Mouse (Mus musculus) heart, embryonic 14.5 days (tissue): ENCODE data around the gene Olfr263. TPM values are rescaled to one million over a fixed set of nuclear protein-coding genes. Genes with fewer than 3 reads are reported as not detected.
"Not testable (repeated sequence)": the region's sequence is repeated elsewhere in the genome, so short reads cannot be mapped to it uniquely, and the experiment has no call there.

Experiments
- ATAC-seq: fragments of 200-750 bp; cut with Nextera tagmentation; 2 replicates; pipeline ENCODE4 v1.8.0; 2017; ENCODE audit warnings: low read depth, moderate TSS enrichment; ENCODE audit not compliant: insufficient number of reproducible peaks, insufficient read depth, low FRiP score
- H3K27ac ChIP-seq, 2 experiments: fragments of 200-500 bp in 1 of 2; fragments of 300-500 bp in 1 of 2; sonication (generic) in 1 of 2; replicated peaks in 1 of 2; 2 replicates each; pipeline ENCODE4 v1.5.1; 2012 to 2014; ENCODE audit warnings: low read depth in 2 of 2, low read length in 2 of 2, control low read depth in 1 of 2, mild to moderate bottlenecking in 1 of 2, mixed read lengths in 1 of 2; ENCODE audit not compliant: control insufficient read depth in 1 of 2, insufficient read depth in 1 of 2
- H3K27me3 ChIP-seq: fragments of 300-500 bp; sonication (generic); 2 replicates; pipeline ENCODE4 v1.6.1; 2014; ENCODE audit warnings: mild to moderate bottlenecking, low read length, control low read depth; ENCODE audit not compliant: control insufficient read depth, insufficient read depth
- H3K36me3 ChIP-seq: fragments of 300-500 bp; sonication (generic); 2 replicates; pipeline ENCODE4 v1.6.1; 2014; ENCODE audit warnings: mild to moderate bottlenecking, control low read depth, low read length, mixed read lengths; ENCODE audit not compliant: control insufficient read depth, insufficient read depth
- H3K4me1 ChIP-seq, 2 experiments: fragments of 200-500 bp in 1 of 2; fragments of 300-500 bp in 1 of 2; sonication (generic) in 1 of 2; 2 replicates each; pipeline ENCODE4 v1.6.1; 2012 to 2014; ENCODE audit warnings: low read length in 2 of 2, control low read depth in 1 of 2, mixed read lengths in 1 of 2; ENCODE audit not compliant: control insufficient read depth in 2 of 2, insufficient read depth in 2 of 2
- H3K4me2 ChIP-seq: fragments of 300-500 bp; sonication (generic); 2 replicates; pipeline ENCODE4 v1.6.1; 2014; ENCODE audit warnings: mild to moderate bottlenecking, low read length
- H3K4me3 ChIP-seq, 2 experiments: fragments of 200-500 bp in 1 of 2; fragments of 300-500 bp in 1 of 2; sonication (generic) in 1 of 2; 2 replicates each; pipeline ENCODE4 v1.5.1; 2012 to 2014; ENCODE audit warnings: low read length in 2 of 2, mild to moderate bottlenecking in 2 of 2, control low read depth in 1 of 2, low read depth in 1 of 2, moderate library complexity in 1 of 2; ENCODE audit not compliant: control insufficient read depth in 1 of 2, insufficient read depth in 1 of 2
- H3K9ac ChIP-seq: fragments of 300-500 bp; sonication (generic); 2 replicates; pipeline ENCODE4 v1.6.1; 2014; ENCODE audit warnings: mild to moderate bottlenecking, low read length
- H3K9me3 ChIP-seq: fragments of 300-500 bp; sonication (generic); 2 replicates; pipeline ENCODE4 v1.6.1; 2016; ENCODE audit warnings: low read length, control low read depth; ENCODE audit not compliant: control insufficient read depth
- WGBS: fragments of 180-500 bp; shearing (Covaris S2); extraction: QIAGEN DNeasy Blood & Tissue Kit; methylation state at CpG from one replicate; pipeline ENCODE4 v1.1.7; 2014; 5-methylcytosine and 5-hydroxymethylcytosine counted together
- polyA plus RNA-seq: library from polyadenylated mRNA; unstranded; fragments of >200 nt; fragmentation: Nextera tagmentation; extraction: Ambion mirVana; gene quantifications from 2 replicates; pipeline ENCODE4 v1.2.1, GENCODE M21; 2014

Gene Olfr263
- not detected in 2 replicates for polyA plus RNA-seq

- not testable (repeated sequence) for H3K4me3 ChIP-seq, H3K4me1 ChIP-seq, H3K4me2 ChIP-seq, H3K36me3 ChIP-seq, H3K9me3 ChIP-seq, H3K27me3 ChIP-seq, H3K9ac ChIP-seq, H3K27ac ChIP-seq, ATAC-seq
- 81% methylated on average over 3 of the region's 3 CpGs for WGBS
These were observed at the start of gene Olfr263 for GRCm38 (mm10) chr13:21129339-21129738. Gene Olfr263 (plus strand): TSS chr13:21129639.

- no peak for ATAC-seq
- no peak overlapping the region for H3K4me3 ChIP-seq
- 60% methylated on average over 2 of the region's 2 CpGs for WGBS
- H3K9me3 ChIP-seq, result 0 out of 2 replicates have a peak, but pooled peaks cover 2% of the 10 kb centered on the region
- no peak overlapping the region for H3K27ac ChIP-seq
- no peaks in the 10 kb centered on the region for H3K4me1 ChIP-seq
- no peak overlapping the region for H3K4me2 ChIP-seq
- no peak overlapping the region for H3K9ac ChIP-seq
- no peaks in the 10 kb centered on the region for H3K27me3 ChIP-seq
- no peaks in the 10 kb centered on the region for H3K36me3 ChIP-seq
These were observed 46.8 kb upstream of the Olfr263 start for GRCm38 (mm10) chr13:21082686-21083085.

- H3K36me3 ChIP-seq, result no peaks in the 10 kb centered on the region
- H3K27me3 ChIP-seq, result no peaks in the 10 kb centered on the region
- WGBS, result 62% methylated on average over 3 of the region's 3 CpGs
- H3K4me2 ChIP-seq, result no peak overlapping the region
- H3K9me3 ChIP-seq, result no peaks in the 10 kb centered on the region
- no peak overlapping the region for H3K9ac ChIP-seq
- no peak; the same call in 1 of the 2 replicates for ATAC-seq
- no peak overlapping the region for H3K27ac ChIP-seq
- no peak overlapping the region for H3K4me3 ChIP-seq
- H3K4me1 ChIP-seq, result peaks cover 0 to 2% of the 10 kb centered on the region in 2 experiments; a peak in 1 of 4 replicates
These were observed 19.7 kb upstream of the Olfr263 start for GRCm38 (mm10) chr13:21109759-21110158.

GRCm38 (mm10) chr13:21110441-21110840 is 19.0 kb upstream of the Olfr263 start:
- no peak overlapping the region for H3K4me3 ChIP-seq
- H3K36me3 ChIP-seq, result no peaks in the 10 kb centered on the region
- no peak overlapping the region for H3K4me2 ChIP-seq
- ATAC-seq, result no peak
- no peak overlapping the region for H3K27ac ChIP-seq
- WGBS, result 90% methylated on average over 6 of the region's 6 CpGs
- H3K9me3 ChIP-seq, result no peaks in the 10 kb centered on the region
- no peaks in the 10 kb centered on the region for H3K27me3 ChIP-seq
- H3K9ac ChIP-seq, result no peak overlapping the region
- peaks cover 0 to 2% of the 10 kb centered on the region in 2 experiments; a peak in 1 of 4 replicates for H3K4me1 ChIP-seq

GRCm38 (mm10) chr13:21111183-21111582 is 18.3 kb upstream of the Olfr263 start, which contains the start of gene Olfr1369-ps1:
Gene Olfr1369-ps1 (plus strand): TSS chr13:21111483.
- H3K36me3 ChIP-seq, H3K4me1 ChIP-seq, H3K9ac ChIP-seq, H3K27me3 ChIP-seq, H3K4me2 ChIP-seq, H3K4me3 ChIP-seq, ATAC-seq, H3K9me3 ChIP-seq, H3K27ac ChIP-seq: not testable (repeated sequence)
- WGBS, result 75% methylated on average over 3 of the region's 3 CpGs

- no peak overlapping the region for H3K4me3 ChIP-seq
- no peaks in the 10 kb centered on the region for H3K9me3 ChIP-seq
- no peak for ATAC-seq
- H3K27ac ChIP-seq, result no peak overlapping the region
- no peak overlapping the region for H3K9ac ChIP-seq
- H3K4me1 ChIP-seq, result peaks cover 0 to 2% of the 10 kb centered on the region in 2 experiments; a peak in 1 of 4 replicates
- H3K27me3 ChIP-seq, result no peaks in the 10 kb centered on the region
- H3K4me2 ChIP-seq, result no peak overlapping the region
- no peaks in the 10 kb centered on the region for H3K36me3 ChIP-seq
- 69% methylated on average over 4 of the region's 4 CpGs for WGBS
These were observed 15.3 kb upstream of the Olfr263 start for GRCm38 (mm10) chr13:21114121-21114520.

GRCm38 (mm10) chr13:21142421-21142820 is 13.0 kb downstream of the Olfr263 start:
- ATAC-seq, result no peak
- Histone ChIP-seq H3K9ac (no peak overlapping the region), H3K36me3 (no peaks in the 10 kb centered on the region), H3K4me3 (no peak overlapping the region), H3K27ac (no peak overlapping the region), H3K4me2 (no peak overlapping the region), H3K9me3 (no peaks in the 10 kb centered on the region), H3K27me3 (no peaks in the 10 kb centered on the region), H3K4me1 (no peaks in the 10 kb centered on the region)
- WGBS, result 33% methylated on average over 8 of the region's 8 CpGs

GRCm38 (mm10) chr13:21145767-21146166 is 16.3 kb downstream of the Olfr263 start, which contains the start of gene Olfr1368:
Gene Olfr1368 (minus strand): TSS chr13:21145867.
- no peak within 1 kb of the TSS for H3K4me2 ChIP-seq
- no peaks in the 10 kb centered on the region for H3K4me1 ChIP-seq
- WGBS, result 66% methylated on average over 4 of the region's 4 CpGs
- no peak within 1 kb of the TSS for H3K9ac ChIP-seq
- H3K4me3 ChIP-seq, result no peak within 1 kb of the TSS
- H3K27me3 ChIP-seq, result no peaks in the 10 kb centered on the region
- H3K27ac ChIP-seq, result no peak within 1 kb of the TSS
- H3K36me3 ChIP-seq, result no peaks in the 10 kb centered on the region
- ATAC-seq, result no peak
- no peaks in the 10 kb centered on the region for H3K9me3 ChIP-seq
